Mouse (Mus musculus) MEL (cell line): ENCODE results near the gene Rad9b. TPM values are rescaled to one million over a fixed set of nuclear protein-coding genes. Genes with fewer than 3 reads are reported as not detected.

Experiments
- DNase-seq: peaks from one replicate; pipeline ENCODE4 v3.0.0; 2011; ENCODE audit warnings: low read depth, low spot score
- H3K27ac ChIP-seq: 2 replicates; pipeline ENCODE4 v1.5.1; 2012; ENCODE audit warnings: low read depth, mild to moderate bottlenecking, control low read depth, low read length, moderate library complexity; ENCODE audit not compliant: control insufficient read depth
- H3K27me3 ChIP-seq, 2 experiments: fragments of 150-350 bp in 1 of 2; sonication (generic) in 1 of 2; 2 replicates each; pipeline ENCODE4 v1.6.1; 2012; ENCODE audit warnings: low read length in 2 of 2, mild to moderate bottlenecking in 2 of 2, improper control_type of control experiment in 1 of 2, moderate library complexity in 1 of 2; ENCODE audit not compliant: insufficient read depth in 2 of 2, control insufficient read depth in 1 of 2
- H3K36me3 ChIP-seq, 2 experiments: 2 replicates each; pipeline ENCODE4 v1.6.1; 2012 to 2014; ENCODE audit warnings: low read length in 2 of 2, improper control_type of control experiment in 1 of 2, inconsistent platforms in 1 of 2, mild to moderate bottlenecking in 1 of 2; ENCODE audit not compliant: insufficient read depth in 2 of 2, control insufficient read depth in 1 of 2
- H3K4me1 ChIP-seq, 2 experiments: fragments of 150-350 bp in 1 of 2; sonication (generic) in 1 of 2; 2 replicates each; pipeline ENCODE4 v1.6.1; 2012; ENCODE audit warnings: low read length in 2 of 2, improper control_type of control experiment in 1 of 2, mild to moderate bottlenecking in 1 of 2; ENCODE audit not compliant: insufficient read depth in 2 of 2, control insufficient read depth in 1 of 2
- H3K4me3 ChIP-seq, 2 experiments: fragments of 150-350 bp in 1 of 2; sonication (generic) in 1 of 2; 2 replicates each; pipeline ENCODE4 v1.5.1; 2012; ENCODE audit warnings: low read depth in 2 of 2, low read length in 2 of 2, mild to moderate bottlenecking in 2 of 2, moderate library complexity in 2 of 2, control low read depth in 1 of 2, improper control_type of control experiment in 1 of 2; ENCODE audit not compliant: control insufficient read depth in 1 of 2, insufficient read depth in 1 of 2
- H3K79me2 ChIP-seq: 2 replicates; pipeline ENCODE4 v1.6.1; 2012; ENCODE audit warnings: mild to moderate bottlenecking, low read length, moderate library complexity; ENCODE audit not compliant: control insufficient read depth, poor library complexity, insufficient read depth
- H3K9ac ChIP-seq: 2 replicates; pipeline ENCODE4 v1.6.1; 2012; ENCODE audit warnings: low read depth, mild to moderate bottlenecking, control low read depth, low read length, moderate library complexity; ENCODE audit not compliant: control insufficient read depth, poor library complexity, severe bottlenecking
- H3K9me3 ChIP-seq: fragments of 150-350 bp; sonication (generic); replicated peaks from 2 replicates; pipeline ENCODE4 v1.6.1; 2012; ENCODE audit warnings: mild to moderate bottlenecking, low read length, improper control_type of control experiment, moderate library complexity; ENCODE audit not compliant: insufficient read depth
- CHD2 ChIP-seq: IDR thresholded peaks from 2 replicates; pipeline ENCODE4 v1.6.1; 2011; ENCODE audit warnings: low read length, improper control_type of control experiment
- CTCF ChIP-seq, 3 experiments: IDR thresholded peaks in 2 of 3; conservative IDR thresholded peaks in 1 of 3; 2 replicates each; pipeline ENCODE4 v1.5.1; 2011 to 2012; ENCODE audit warnings: low read length in 3 of 3, low read depth in 2 of 3, mild to moderate bottlenecking in 2 of 3, improper control_type of control experiment in 1 of 3, inconsistent platforms in 1 of 3, mixed read lengths in 1 of 3, moderate library complexity in 1 of 3; ENCODE audit not compliant: control insufficient read depth in 1 of 3, insufficient read depth in 1 of 3, poor library complexity in 1 of 3, severe bottlenecking in 1 of 3
- E2F4 ChIP-seq: IDR thresholded peaks from 2 replicates; pipeline ENCODE4 v1.6.1; 2011; ENCODE audit warnings: low read depth, low read length, improper control_type of control experiment, borderline replicate concordance
- ELF1 ChIP-seq: IDR thresholded peaks from 2 replicates; pipeline ENCODE4 v1.6.1; 2014; ENCODE audit warnings: low read depth, mild to moderate bottlenecking, inconsistent platforms, low read length, improper control_type of control experiment, moderate library complexity
- ETS1 ChIP-seq: IDR thresholded peaks from 2 replicates; pipeline ENCODE4 v1.6.1; 2012; ENCODE audit warnings: low read depth, mild to moderate bottlenecking, inconsistent platforms, low read length, improper control_type of control experiment, moderate library complexity
- GABPA ChIP-seq: IDR thresholded peaks from 2 replicates; pipeline ENCODE4 v1.6.1; 2012; ENCODE audit warnings: low read depth, mild to moderate bottlenecking, inconsistent platforms, low read length, improper control_type of control experiment, moderate library complexity
- HCFC1 ChIP-seq: IDR thresholded peaks from 2 replicates; pipeline ENCODE4 v1.6.1; 2012; ENCODE audit warnings: low read depth, mild to moderate bottlenecking, inconsistent platforms, low read length, improper control_type of control experiment, moderate library complexity
- JUND ChIP-seq: IDR thresholded peaks from 2 replicates; pipeline ENCODE4 v1.6.1; 2011; ENCODE audit warnings: low read depth, mild to moderate bottlenecking, improper control_type of control experiment, low read length
- KAT2A ChIP-seq: conservative IDR thresholded peaks from 2 replicates; pipeline ENCODE4 v1.6.1; 2012; ENCODE audit warnings: low read depth, low read length, improper control_type of control experiment, inconsistent platforms
- MAFK ChIP-seq: IDR thresholded peaks from 2 replicates; pipeline ENCODE4 v1.6.1; 2011; ENCODE audit warnings: low read depth, mild to moderate bottlenecking, low read length, improper control_type of control experiment, borderline replicate concordance
- MAZ ChIP-seq: IDR thresholded peaks from 2 replicates; pipeline ENCODE4 v1.6.1; 2012; ENCODE audit warnings: low read depth, mild to moderate bottlenecking, inconsistent platforms, low read length, improper control_type of control experiment
- MEF2A ChIP-seq: IDR thresholded peaks from 2 replicates; pipeline ENCODE4 v1.6.1; 2014; ENCODE audit warnings: low read depth, mild to moderate bottlenecking, inconsistent platforms, low read length, improper control_type of control experiment; ENCODE audit not compliant: poor library complexity, insufficient replicate concordance, severe bottlenecking; ENCODE audit errors: extremely low read depth
- MXI1 ChIP-seq: IDR thresholded peaks from 2 replicates; pipeline ENCODE4 v1.6.1; 2011; ENCODE audit warnings: mild to moderate bottlenecking, low read depth, low read length, improper control_type of control experiment
- POLR2AphosphoS5 ChIP-seq: IDR thresholded peaks from 2 replicates; pipeline ENCODE4 v1.6.1; 2012; ENCODE audit warnings: low read depth, borderline replicate concordance, mild to moderate bottlenecking, inconsistent platforms, low read length, moderate library complexity, mixed read lengths
- SIN3A ChIP-seq: IDR thresholded peaks from 2 replicates; pipeline ENCODE4 v1.6.1; 2012; ENCODE audit warnings: low read length, improper control_type of control experiment, inconsistent platforms
- TAL1 ChIP-seq: IDR thresholded peaks from 2 replicates; pipeline ENCODE4 v1.6.1; 2012; ENCODE audit warnings: mild to moderate bottlenecking, inconsistent platforms, low read length, moderate library complexity, mixed read lengths
- USF1 ChIP-seq: IDR thresholded peaks from 2 replicates; pipeline ENCODE4 v1.6.1; 2014; ENCODE audit warnings: low read depth, mild to moderate bottlenecking, inconsistent platforms, low read length, improper control_type of control experiment, moderate library complexity
- USF2 ChIP-seq, 2 experiments: IDR thresholded peaks; 2 replicates each; pipeline ENCODE4 v1.6.1; 2011 to 2012; ENCODE audit warnings: improper control_type of control experiment in 2 of 2, low read length in 2 of 2, borderline replicate concordance in 1 of 2, inconsistent platforms in 1 of 2, low read depth in 1 of 2, mild to moderate bottlenecking in 1 of 2; ENCODE audit not compliant: insufficient read depth in 1 of 2
- ZC3H11A ChIP-seq: IDR thresholded peaks from 2 replicates; pipeline ENCODE4 v1.6.1; 2012; ENCODE audit warnings: low read depth, mild to moderate bottlenecking, inconsistent platforms, low read length, improper control_type of control experiment
- polyA plus RNA-seq, 2 experiments: library from polyadenylated mRNA; stranded (reverse) in 1 of 2; unstranded in 1 of 2; fragments of >175 nt in 1 of 2; fragments of >200 nt in 1 of 2; gene quantifications; 2 replicates each; pipeline versions ENCODE4 v1.2.1 to v1.2.4; 2012; ENCODE audit warnings: low replicate concordance in 2 of 2, low read depth in 1 of 2; ENCODE audit not compliant: insufficient read length in 2 of 2, insufficient read depth in 1 of 2, missing spikeins in 1 of 2
- total RNA-seq: library from RNA; depleted of rRNA; stranded (reverse); fragments of 300-350 nt; gene quantifications from 2 replicates; pipeline ENCODE4 v1.2.3, GENCODE M21; 2012

Gene Rad9b
- total and polyA plus RNA-seq, 3 experiments, result 9.1 to 11.1 TPM; not detected in 1

DNA sequence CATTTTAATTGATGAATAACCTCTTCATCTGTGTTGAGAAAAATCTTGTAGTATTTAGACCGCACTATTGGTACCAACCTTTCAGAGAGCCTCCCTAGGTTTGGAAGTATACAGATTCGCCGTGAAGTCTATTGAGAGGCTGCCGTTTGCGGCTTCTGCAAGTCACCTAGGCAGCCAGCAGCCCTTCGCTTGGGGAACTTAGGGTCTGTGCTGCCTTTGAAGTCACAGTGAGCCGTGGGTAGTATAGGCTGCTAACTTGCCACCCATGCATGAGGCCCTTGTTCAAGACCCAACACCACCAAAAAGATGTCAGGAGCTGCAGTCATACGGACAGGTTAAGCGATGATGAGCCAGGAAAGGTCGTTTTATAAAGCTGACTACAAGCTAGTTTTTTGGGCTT, 67.8 kb downstream of the Rad9b start:
- no peak for TF ChIP-seq JUND
- no peak for TF ChIP-seq MXI1
- no peak for TF ChIP-seq MEF2A
- no peak for TF ChIP-seq USF1
- no peak for TF ChIP-seq KAT2A
- no peak for TF ChIP-seq E2F4
- no peak for TF ChIP-seq SIN3A
- TF ChIP-seq POLR2AphosphoS5, result no peak
- no peak for TF ChIP-seq USF2 (IDR thresholded peaks at IDR 0.05; ENCODE audit: borderline replicate concordance in 1 of 2, insufficient read depth in 1 of 2, low read depth in 1 of 2, low read length in 2 of 2)
- no peak for TF ChIP-seq TAL1
- no peak for TF ChIP-seq ELF1
- TF ChIP-seq CTCF (IDR thresholded peaks at IDR 0.05 in 2 of 3, conservative IDR thresholded peaks at IDR 0.05 in 1 of 3; ENCODE audit: control insufficient read depth in 1 of 3, insufficient read depth in 1 of 3, low read depth in 2 of 3, low read length in 3 of 3, poor library complexity in 1 of 3, severe bottlenecking in 1 of 3), result no peak
- no peak for TF ChIP-seq MAFK
- no peak for TF ChIP-seq ZC3H11A
- TF ChIP-seq, all 39 proteins: peak for 0
- peak overlapping the region; percentile 86 to 98; a peak in 2 of 4 replicates for H3K4me3 ChIP-seq
- H3K79me2 ChIP-seq, result peaks cover 61% of the 10 kb centered on the region
- H3K36me3 ChIP-seq, result peaks cover 6 to 30% of the 10 kb centered on the region in 2 experiments
- DNase-seq, result no peak
- no peaks in the 10 kb centered on the region for H3K9me3 ChIP-seq
- peaks cover 13 to 30% of the 10 kb centered on the region in 2 experiments for H3K4me1 ChIP-seq
- peak overlapping the region; percentile 14; the same call in 1 of the 2 replicates for H3K9ac ChIP-seq
- H3K27me3 ChIP-seq, result no peaks in the 10 kb centered on the region
- no peak overlapping the region for H3K27ac ChIP-seq

DNA sequence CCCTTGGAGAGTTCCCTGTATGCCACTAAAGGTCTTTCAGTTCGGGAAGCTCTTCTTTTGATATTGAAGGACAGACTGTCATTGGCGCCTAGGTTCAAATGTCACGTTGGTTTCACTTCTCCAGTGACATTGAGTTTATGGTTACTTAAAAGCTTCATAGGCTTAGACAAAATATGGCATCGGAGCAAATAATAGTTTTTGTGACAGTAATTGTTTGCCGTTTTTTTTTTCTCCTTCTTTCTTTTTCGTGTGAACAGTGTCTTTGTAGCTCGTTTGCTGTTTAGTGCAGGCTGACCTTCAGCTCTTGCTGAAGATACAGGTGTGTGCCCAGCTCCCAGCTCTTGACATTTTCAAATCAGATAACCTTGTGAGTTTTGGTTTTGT, 68.3 kb downstream of the Rad9b start:
- peaks cover 57% of the 10 kb centered on the region for H3K79me2 ChIP-seq
- DNase-seq, result peak; percentile 44
- no peaks in the 10 kb centered on the region for H3K27me3 ChIP-seq
- peaks cover 13 to 30% of the 10 kb centered on the region in 2 experiments for H3K4me1 ChIP-seq
- peak overlapping the region; percentile 86 to 98 for H3K4me3 ChIP-seq
- no peaks in the 10 kb centered on the region for H3K9me3 ChIP-seq
- H3K9ac ChIP-seq, result peak overlapping the region; percentile 96
- H3K36me3 ChIP-seq, result peaks cover 6 to 33% of the 10 kb centered on the region in 2 experiments
- TF ChIP-seq GABPA (no peak), ETS1 (no peak), HCFC1 (0 out of 2 replicates have a peak, but pooled peaks have one; percentile 7), CHD2 (no peak), KAT2A (no peak), SIN3A (peak; percentile 39; the same call in 1 of the 2 replicates), MXI1 (0 out of 2 replicates have a peak, but pooled peaks have one; percentile 10), MAZ (no peak), E2F4 (no peak)
- no peak overlapping the region for H3K27ac ChIP-seq
